Mouse (Mus musculus) embryonic facial prominence, embryonic 12.5 days (tissue): ENCODE measurements at regions not wholly inside any gene's neighbourhood (a gene's known extent, or its start where the extent isn't known, plus 50 kb on each side); places are given as distances from the start of the nearest gene placed in this dataset.

Experiments used
- ATAC-seq: fragments of 200-750 bp; cut with Nextera tagmentation; 2 replicates; pipeline ENCODE4 v1.8.0; 2017; ENCODE audit not compliant: insufficient number of reproducible peaks, insufficient read depth, low FRiP score, low TSS enrichment
- H3K27ac ChIP-seq: fragments of 300-500 bp; sonication (generic); 2 replicates; pipeline ENCODE4 v1.5.1; 2016; ENCODE audit warnings: mild to moderate bottlenecking
- H3K27me3 ChIP-seq: fragments of 300-500 bp; sonication (generic); 2 replicates; pipeline ENCODE4 v1.6.1; 2016; ENCODE audit warnings: mild to moderate bottlenecking, moderate library complexity
- H3K36me3 ChIP-seq: fragments of 300-500 bp; sonication (generic); 2 replicates; pipeline ENCODE4 v1.6.1; 2016; ENCODE audit warnings: mild to moderate bottlenecking
- H3K4me1 ChIP-seq: fragments of 300-500 bp; sonication (generic); 2 replicates; pipeline ENCODE4 v1.6.1; 2016
- H3K4me2 ChIP-seq: fragments of 300-500 bp; sonication (generic); replicated peaks from 2 replicates; pipeline ENCODE4 v1.6.1; 2016; ENCODE audit warnings: mild to moderate bottlenecking, moderate library complexity
- H3K4me3 ChIP-seq: fragments of 300-500 bp; sonication (generic); 2 replicates; pipeline ENCODE4 v1.5.1; 2016; ENCODE audit warnings: mild to moderate bottlenecking
- H3K9ac ChIP-seq: fragments of 300-500 bp; sonication (generic); 2 replicates; pipeline ENCODE4 v1.6.1; 2016; ENCODE audit warnings: mild to moderate bottlenecking, moderate library complexity
- H3K9me3 ChIP-seq: fragments of 300-500 bp; sonication (generic); 2 replicates; pipeline ENCODE4 v1.6.1; 2016; ENCODE audit warnings: mild to moderate bottlenecking, moderate library complexity
- WGBS: fragments of 180-500 bp; shearing (Covaris S2); methylation state at CpG from one replicate; pipeline ENCODE4 v1.1.7; 2016; 5-methylcytosine and 5-hydroxymethylcytosine counted together

DNA sequence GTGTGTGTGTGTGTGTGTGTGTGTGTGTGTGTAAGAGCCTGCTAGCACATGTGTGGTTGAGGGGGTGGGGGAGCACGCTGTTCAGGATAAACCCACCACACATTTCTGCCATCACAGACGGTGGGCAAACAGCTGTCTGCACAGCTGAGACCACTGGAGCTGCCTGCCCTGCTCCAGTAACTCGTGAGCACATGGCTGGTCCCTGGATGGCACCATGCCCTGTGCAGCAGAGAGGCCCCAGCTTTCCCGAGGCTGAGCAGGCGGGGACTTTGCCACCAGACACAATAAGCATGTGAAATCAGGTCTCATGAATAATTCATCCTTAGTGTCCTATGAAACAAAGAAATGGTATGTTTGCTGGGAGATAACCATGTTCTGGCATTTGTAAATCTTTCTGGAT lies 125.3 kb upstream of the Mpdz start:
- Histone ChIP-seq H3K27me3 (no peaks in the 10 kb centered on the region), H3K4me3 (no peak overlapping the region), H3K4me1 (peaks cover 19% of the 10 kb centered on the region), H3K36me3 (no peaks in the 10 kb centered on the region), H3K4me2 (no peak overlapping the region), H3K9me3 (no peaks in the 10 kb centered on the region), H3K27ac (peak overlapping the region; percentile 12; the same call in 1 of the 2 replicates), H3K9ac (no peak overlapping the region)
- ATAC-seq: peak; percentile 56; the same call in 1 of the 2 replicates
- 34% methylated on average over 5 of the region's 5 CpGs for WGBS

- Histone ChIP-seq H3K36me3 (no peaks in the 10 kb centered on the region), H3K27me3 (no peaks in the 10 kb centered on the region), H3K4me1 (peaks cover 25% of the 10 kb centered on the region), H3K4me3 (no peak overlapping the region), H3K27ac (no peak overlapping the region), H3K9ac (no peak overlapping the region), H3K9me3 (no peaks in the 10 kb centered on the region), H3K4me2 (no peak overlapping the region)
- no peak for ATAC-seq
- 78% methylated on average over 11 of the region's 11 CpGs for WGBS
Measured at GRCm38 (mm10) chr4:81566526-81566925, 123.9 kb upstream of the Mpdz start.

DNA sequence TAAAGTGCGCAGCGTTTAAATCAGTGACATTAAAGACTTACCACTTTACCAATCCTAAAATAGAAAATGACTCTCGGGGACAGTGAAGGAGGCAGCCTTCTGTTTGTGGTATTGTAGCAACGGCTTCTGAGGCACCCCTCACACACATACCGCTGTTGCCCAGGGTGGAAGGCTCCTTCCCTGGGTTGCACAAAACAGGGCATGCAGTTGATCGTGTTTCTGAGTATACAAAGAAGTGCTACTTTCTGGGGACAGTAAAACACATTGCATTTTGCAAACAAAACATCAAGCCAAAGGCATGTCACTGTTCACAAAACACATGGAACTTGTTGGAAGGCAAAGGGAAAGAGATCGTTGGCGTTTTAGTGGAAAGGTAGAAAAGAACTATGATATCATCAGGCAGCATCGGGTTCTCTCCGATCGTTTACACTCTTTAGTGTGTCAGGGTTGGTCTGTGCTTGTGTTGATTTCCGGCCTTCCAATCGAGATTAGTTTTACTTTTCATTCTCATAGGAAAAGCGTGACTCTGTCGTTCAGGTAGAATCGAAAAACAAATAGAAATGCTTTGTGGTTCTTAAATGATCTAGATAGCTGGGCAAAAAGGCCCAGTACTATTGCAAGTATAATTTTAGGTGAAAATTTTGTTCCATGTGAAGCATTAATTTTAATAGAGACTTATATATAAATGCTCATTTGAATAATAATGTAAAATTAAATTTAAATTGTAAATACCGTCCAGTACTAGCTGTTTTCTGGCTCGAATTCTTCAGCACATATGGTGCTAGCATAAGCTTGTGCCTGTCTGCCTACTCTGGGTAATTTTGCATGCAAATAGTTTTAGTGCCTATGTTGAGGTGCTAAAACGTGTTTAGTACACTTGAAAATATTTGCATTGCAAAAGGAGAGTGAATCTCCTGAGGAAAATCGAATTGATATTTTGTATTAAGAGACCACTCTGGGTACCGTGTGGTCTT lies 123.1 kb upstream of the Mpdz start:
- Histone ChIP-seq H3K9ac (no peak overlapping the region), H3K4me1 (peaks cover 32% of the 10 kb centered on the region), H3K27me3 (no peaks in the 10 kb centered on the region), H3K4me3 (no peak overlapping the region), H3K9me3 (no peaks in the 10 kb centered on the region), H3K36me3 (no peaks in the 10 kb centered on the region), H3K4me2 (no peak overlapping the region), H3K27ac (0 out of 2 replicates have a peak overlapping the region, but pooled peaks have one; percentile 30)
- 73% methylated on average over 21 of the region's 21 CpGs for WGBS
- no peak for ATAC-seq

GRCm38 (mm10) chr4:81564446-81564845 lies 121.8 kb upstream of the Mpdz start:
- Histone ChIP-seq H3K27me3 (no peaks in the 10 kb centered on the region), H3K4me3 (no peak overlapping the region), H3K9ac (no peak overlapping the region), H3K27ac (no peak overlapping the region), H3K4me1 (peaks cover 32% of the 10 kb centered on the region), H3K36me3 (no peaks in the 10 kb centered on the region), H3K4me2 (no peak overlapping the region), H3K9me3 (no peaks in the 10 kb centered on the region)
- 4% methylated on average over 6 of the region's 6 CpGs for WGBS
- ATAC-seq: peak; percentile 41; the same call in 1 of the 2 replicates

GRCm38 (mm10) chr4:81563574-81563973 lies 121.0 kb upstream of the Mpdz start:
- no peak overlapping the region for H3K4me3 ChIP-seq
- H3K9ac ChIP-seq: no peak overlapping the region
- H3K36me3 ChIP-seq: no peaks in the 10 kb centered on the region
- peaks cover 32% of the 10 kb centered on the region for H3K4me1 ChIP-seq
- 29% methylated on average over 10 of the region's 10 CpGs for WGBS
- no peak overlapping the region for H3K4me2 ChIP-seq
- H3K27ac ChIP-seq: 0 out of 2 replicates have a peak overlapping the region, but pooled peaks have one; percentile 24
- H3K9me3 ChIP-seq: no peaks in the 10 kb centered on the region
- H3K27me3 ChIP-seq: no peaks in the 10 kb centered on the region
- no peak for ATAC-seq

DNA sequence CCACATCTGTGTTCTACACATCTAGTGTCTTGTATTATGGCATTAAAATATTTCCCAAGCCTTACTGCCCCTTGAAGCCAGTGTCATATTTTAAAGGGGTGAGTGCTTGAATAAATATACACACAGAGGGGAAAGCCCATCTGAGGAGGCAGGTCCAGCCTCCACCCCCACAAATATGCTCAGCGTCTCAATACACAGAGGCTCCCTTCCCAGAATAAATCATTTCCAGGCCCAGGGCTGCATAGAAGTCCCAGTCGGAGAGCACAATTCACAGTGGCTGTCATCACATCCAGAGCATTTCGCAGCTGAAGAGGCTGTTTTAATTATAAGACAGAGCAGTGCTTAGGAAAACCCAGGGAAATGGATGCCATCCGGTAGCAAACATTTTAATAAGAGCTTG lies 118.8 kb upstream of the Mpdz start:
- Histone ChIP-seq H3K4me3 (no peak overlapping the region), H3K27ac (peak overlapping the region; percentile 30; the same call in 1 of the 2 replicates), H3K9me3 (no peaks in the 10 kb centered on the region), H3K36me3 (no peaks in the 10 kb centered on the region), H3K4me1 (peaks cover 27% of the 10 kb centered on the region), H3K4me2 (no peak overlapping the region), H3K27me3 (no peaks in the 10 kb centered on the region), H3K9ac (no peak overlapping the region)
- 17% methylated on average over 4 of the region's 4 CpGs for WGBS
- no peak for ATAC-seq

DNA sequence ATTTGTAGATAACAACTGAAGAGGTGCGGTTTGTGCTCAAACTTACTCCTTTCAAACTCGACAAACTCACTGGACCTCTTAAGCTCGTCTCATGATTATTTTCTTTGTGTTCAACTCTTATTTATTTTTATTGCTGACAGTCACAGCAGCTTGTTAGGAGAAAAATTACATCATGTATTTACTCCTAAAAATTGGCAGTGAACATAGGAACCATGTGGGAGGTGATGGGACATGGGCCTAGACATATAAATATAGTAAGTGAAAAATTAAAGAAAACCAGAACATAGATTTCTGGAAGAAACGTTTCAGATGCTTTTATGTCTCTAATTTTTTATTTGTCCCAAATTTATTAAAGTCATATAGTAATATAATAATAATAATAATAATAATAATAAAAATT lies 108.2 kb upstream of the Mpdz start:
- Histone ChIP-seq H3K36me3 (no peaks in the 10 kb centered on the region), H3K27ac (no peak overlapping the region), H3K4me1 (no peaks in the 10 kb centered on the region), H3K9me3 (no peaks in the 10 kb centered on the region), H3K27me3 (no peaks in the 10 kb centered on the region), H3K4me3 (no peak overlapping the region), H3K4me2 (no peak overlapping the region), H3K9ac (no peak overlapping the region)
- 79% methylated on average over 4 of the region's 4 CpGs for WGBS
- no peak for ATAC-seq

GRCm38 (mm10) chr4:81550256-81550655 lies 107.6 kb upstream of the Mpdz start:
- H3K27ac ChIP-seq: no peak overlapping the region
- no peaks in the 10 kb centered on the region for H3K9me3 ChIP-seq
- no peaks in the 10 kb centered on the region for H3K27me3 ChIP-seq
- no peak overlapping the region for H3K4me3 ChIP-seq
- no peak overlapping the region for H3K4me2 ChIP-seq
- H3K9ac ChIP-seq: no peak overlapping the region
- no peaks in the 10 kb centered on the region for H3K36me3 ChIP-seq
- ATAC-seq: no peak
- WGBS: 84% methylated on average over 4 of the region's 4 CpGs
- H3K4me1 ChIP-seq: no peaks in the 10 kb centered on the region

- Histone ChIP-seq H3K4me3 (no peak overlapping the region), H3K36me3 (no peaks in the 10 kb centered on the region), H3K9ac (no peak overlapping the region), H3K4me1 (no peaks in the 10 kb centered on the region), H3K27ac (no peak overlapping the region), H3K9me3 (no peaks in the 10 kb centered on the region), H3K4me2 (no peak overlapping the region), H3K27me3 (no peaks in the 10 kb centered on the region)
- no peak for ATAC-seq
Measured at GRCm38 (mm10) chr4:81540496-81540895, 97.9 kb upstream of the Mpdz start.

- Histone ChIP-seq H3K9me3 (no peaks in the 10 kb centered on the region), H3K4me2 (no peak overlapping the region), H3K36me3 (no peaks in the 10 kb centered on the region), H3K4me1 (0 out of 2 replicates have a peak, but pooled peaks cover 4% of the 10 kb centered on the region), H3K27me3 (no peaks in the 10 kb centered on the region), H3K4me3 (no peak overlapping the region), H3K9ac (no peak overlapping the region), H3K27ac (no peak overlapping the region)
- 47% methylated on average over 3 of the region's 3 CpGs for WGBS
- no peak for ATAC-seq
Measured at GRCm38 (mm10) chr4:81539551-81539950, 96.9 kb upstream of the Mpdz start.

- no peaks in the 10 kb centered on the region for H3K9me3 ChIP-seq
- H3K4me2 ChIP-seq: no peak overlapping the region
- H3K9ac ChIP-seq: no peak overlapping the region
- no peak overlapping the region for H3K27ac ChIP-seq
- H3K36me3 ChIP-seq: no peaks in the 10 kb centered on the region
- H3K27me3 ChIP-seq: no peaks in the 10 kb centered on the region
- 0 out of 2 replicates have a peak, but pooled peaks cover 4% of the 10 kb centered on the region for H3K4me1 ChIP-seq
- H3K4me3 ChIP-seq: no peak overlapping the region
- no peak for ATAC-seq
Measured at GRCm38 (mm10) chr4:81536795-81537194, 94.2 kb upstream of the Mpdz start.

- 0 out of 2 replicates have a peak, but pooled peaks cover 4% of the 10 kb centered on the region for H3K4me1 ChIP-seq
- 79% methylated on average over 2 of the region's 2 CpGs for WGBS
- H3K36me3 ChIP-seq: no peaks in the 10 kb centered on the region
- no peak overlapping the region for H3K4me3 ChIP-seq
- ATAC-seq: no peak
- no peaks in the 10 kb centered on the region for H3K9me3 ChIP-seq
- no peaks in the 10 kb centered on the region for H3K27me3 ChIP-seq
- H3K9ac ChIP-seq: no peak overlapping the region
- no peak overlapping the region for H3K27ac ChIP-seq
- no peak overlapping the region for H3K4me2 ChIP-seq
Measured at GRCm38 (mm10) chr4:81530546-81530945, 87.9 kb upstream of the Mpdz start.
